Mouse (Mus musculus) neural tube, embryonic 15.5 days (tissue): ENCODE results near the gene Tcf25. TPM values are rescaled to one million over a fixed set of nuclear protein-coding genes. Genes with fewer than 3 reads are reported as not detected.
A peak's percentile ranks its signal among the peaks of the same experiment; 100 is the strongest.
"Not testable (repeated sequence)": the region's sequence is repeated elsewhere in the genome, so short reads cannot be mapped to it uniquely, and the experiment has no call there.

Source experiments
- ATAC-seq: fragments of 200-750 bp; cut with Nextera tagmentation; 2 replicates; pipeline ENCODE4 v1.8.0; 2017; ENCODE audit warnings: mild to moderate bottlenecking, moderate TSS enrichment, moderate library complexity; ENCODE audit not compliant: low FRiP score
- H3K27ac ChIP-seq: fragments of 300-500 bp; sonication (generic); replicated peaks from 2 replicates; pipeline ENCODE4 v1.5.1; 2015; ENCODE audit warnings: mild to moderate bottlenecking, inconsistent platforms
- H3K27me3 ChIP-seq: fragments of 300-500 bp; sonication (generic); replicated peaks from 2 replicates; pipeline ENCODE4 v1.6.1; 2015; ENCODE audit warnings: inconsistent platforms
- H3K36me3 ChIP-seq: fragments of 300-500 bp; sonication (generic); 2 replicates; pipeline ENCODE4 v1.6.1; 2015; ENCODE audit warnings: inconsistent platforms
- H3K4me1 ChIP-seq: fragments of 300-500 bp; sonication (generic); 2 replicates; pipeline ENCODE4 v1.6.1; 2015; ENCODE audit warnings: inconsistent platforms
- H3K4me2 ChIP-seq: fragments of 300-500 bp; sonication (generic); 2 replicates; pipeline ENCODE4 v1.6.1; 2015; ENCODE audit warnings: inconsistent platforms, mild to moderate bottlenecking, moderate library complexity
- H3K4me3 ChIP-seq: fragments of 300-500 bp; sonication (generic); replicated peaks from 2 replicates; pipeline ENCODE4 v1.5.1; 2015; ENCODE audit warnings: mild to moderate bottlenecking, inconsistent platforms
- H3K9ac ChIP-seq: fragments of 300-500 bp; sonication (generic); replicated peaks from 2 replicates; pipeline ENCODE4 v1.6.1; 2015; ENCODE audit warnings: mild to moderate bottlenecking, inconsistent platforms
- H3K9me3 ChIP-seq: fragments of 300-500 bp; sonication (generic); replicated peaks from 2 replicates; pipeline ENCODE4 v1.6.1; 2016; ENCODE audit warnings: inconsistent platforms
- WGBS: fragments of 180-500 bp; shearing (Covaris S2); methylation state at CpG from one replicate; pipeline ENCODE4 v1.1.7; 2015; ENCODE audit warnings: mixed read lengths; 5-methylcytosine and 5-hydroxymethylcytosine counted together
- polyA plus RNA-seq: library from polyadenylated mRNA; unstranded; fragments of >200 nt; fragmentation: Nextera tagmentation; extraction: Ambion mirVana; gene quantifications from 2 replicates; pipeline ENCODE4 v1.2.1, GENCODE M21; 2015

Tcf25 gene
- polyA plus RNA-seq, 1 experiment from 2014 or later: 390 TPM

GRCm38 (mm10) chr8:123411781-123412327 is 38.3 kb downstream of the Tcf25 start:
- Histone ChIP-seq H3K9me3 (no peaks in the 10 kb centered on the region), H3K4me1 (peaks cover 38% of the 10 kb centered on the region), H3K9ac (peak overlapping the region; percentile 96), H3K4me3 (peak overlapping the region; percentile 78), H3K27ac (peak overlapping the region; percentile 97), H3K36me3 (no peaks in the 10 kb centered on the region), H3K27me3 (no peaks in the 10 kb centered on the region), H3K4me2 (peak overlapping the region; percentile 82)
- ATAC-seq: peak; percentile 60
- 2% methylated on average over 16 of the region's 16 CpGs for WGBS

- no peaks in the 10 kb centered on the region for H3K27me3 ChIP-seq
- peaks cover under 1% of the 10 kb centered on the region; the same call in 1 of the 2 replicates for H3K36me3 ChIP-seq
- peak overlapping the region; percentile 97 for H3K27ac ChIP-seq
- H3K4me2 ChIP-seq: peak overlapping the region; percentile 82
- peak overlapping the region; percentile 78 for H3K4me3 ChIP-seq
- H3K9ac ChIP-seq: peak overlapping the region; percentile 96
- no peak for ATAC-seq
- H3K9me3 ChIP-seq: no peaks in the 10 kb centered on the region
- peaks cover 42% of the 10 kb centered on the region for H3K4me1 ChIP-seq
- 0% methylated on average over 12 of the region's 12 CpGs for WGBS
Observed at GRCm38 (mm10) chr8:123412560-123413170, 39.1 kb downstream of the Tcf25 start.

- Histone ChIP-seq H3K9me3 (no peaks in the 10 kb centered on the region), H3K4me2 (peak overlapping the region; percentile 82), H3K27me3 (no peaks in the 10 kb centered on the region), H3K4me1 (peaks cover 38% of the 10 kb centered on the region), H3K4me3 (peak overlapping the region; percentile 78), H3K36me3 (peaks cover 16% of the 10 kb centered on the region), H3K9ac (peak overlapping the region; percentile 96), H3K27ac (peak overlapping the region; percentile 62)
- no peak for ATAC-seq
- 10% methylated on average over 9 of the region's 9 CpGs for WGBS
Observed at GRCm38 (mm10) chr8:123414255-123414654, 40.7 kb downstream of the Tcf25 start.

GRCm38 (mm10) chr8:123414997-123415696 is 41.6 kb downstream of the Tcf25 start:
- H3K4me2 ChIP-seq: peak overlapping the region; percentile 82
- H3K36me3 ChIP-seq: peaks cover 25% of the 10 kb centered on the region
- not testable (repeated sequence) for H3K27me3 ChIP-seq, H3K9ac ChIP-seq, ATAC-seq, H3K27ac ChIP-seq, H3K9me3 ChIP-seq
- WGBS: 73% methylated on average over 5 of the region's 5 CpGs
- H3K4me3 ChIP-seq: peak overlapping the region; percentile 78
- peaks cover 29% of the 10 kb centered on the region for H3K4me1 ChIP-seq

- no peak for ATAC-seq
- H3K9me3 ChIP-seq: no peaks in the 10 kb centered on the region
- WGBS: 84% methylated on average over 8 of the region's 8 CpGs
- no peaks in the 10 kb centered on the region for H3K27me3 ChIP-seq
- peak overlapping the region; percentile 82 for H3K4me2 ChIP-seq
- peaks cover 26% of the 10 kb centered on the region for H3K4me1 ChIP-seq
- H3K36me3 ChIP-seq: peaks cover 36% of the 10 kb centered on the region
- H3K9ac ChIP-seq: no peak overlapping the region
- H3K4me3 ChIP-seq: peak overlapping the region; percentile 13; the same call in 1 of the 2 replicates
- no peak overlapping the region for H3K27ac ChIP-seq
Observed at GRCm38 (mm10) chr8:123415967-123416943, 42.7 kb downstream of the Tcf25 start.

GRCm38 (mm10) chr8:123416944-123417555 is 43.5 kb downstream of the Tcf25 start:
- 73% methylated on average over 8 of the region's 8 CpGs for WGBS
- Histone ChIP-seq H3K4me1 (peaks cover 31% of the 10 kb centered on the region), H3K27ac (no peak overlapping the region), H3K36me3 (peaks cover 40% of the 10 kb centered on the region), H3K4me3 (no peak overlapping the region), H3K9ac (no peak overlapping the region), H3K27me3 (no peaks in the 10 kb centered on the region), H3K9me3 (no peaks in the 10 kb centered on the region), H3K4me2 (peak overlapping the region; percentile 82)
- no peak for ATAC-seq

- Histone ChIP-seq H3K27ac (no peak overlapping the region), H3K4me3 (no peak overlapping the region), H3K4me2 (no peak overlapping the region), H3K27me3 (no peaks in the 10 kb centered on the region), H3K36me3 (peaks cover 49% of the 10 kb centered on the region), H3K9me3 (no peaks in the 10 kb centered on the region), H3K9ac (no peak overlapping the region), H3K4me1 (peaks cover 39% of the 10 kb centered on the region)
- 86% methylated on average over 4 of the region's 4 CpGs for WGBS
- ATAC-seq: no peak
Observed at GRCm38 (mm10) chr8:123419711-123420110, 46.2 kb downstream of the Tcf25 start.

- Histone ChIP-seq H3K4me3 (no peak overlapping the region), H3K36me3 (peaks cover 49% of the 10 kb centered on the region), H3K27ac (no peak overlapping the region), H3K4me1 (peaks cover 33% of the 10 kb centered on the region), H3K27me3 (no peaks in the 10 kb centered on the region), H3K9me3 (no peaks in the 10 kb centered on the region), H3K4me2 (no peak overlapping the region), H3K9ac (no peak overlapping the region)
- ATAC-seq: 0 out of 2 replicates have a peak, but pooled peaks have one; percentile 9
- WGBS: 92% methylated on average over 34 of the region's 34 CpGs
Observed at GRCm38 (mm10) chr8:123420525-123421281, 47.1 kb downstream of the Tcf25 start.

GRCm38 (mm10) chr8:123421325-123421724 is 47.8 kb downstream of the Tcf25 start:
- H3K36me3 ChIP-seq: peaks cover 49% of the 10 kb centered on the region
- H3K4me1 ChIP-seq: peaks cover 28% of the 10 kb centered on the region
- no peak overlapping the region for H3K4me2 ChIP-seq
- H3K4me3 ChIP-seq: no peak overlapping the region
- no peak overlapping the region for H3K27ac ChIP-seq
- WGBS: 92% methylated on average over 19 of the region's 19 CpGs
- H3K9me3 ChIP-seq: no peaks in the 10 kb centered on the region
- ATAC-seq: no peak
- no peaks in the 10 kb centered on the region for H3K27me3 ChIP-seq
- H3K9ac ChIP-seq: no peak overlapping the region

GRCm38 (mm10) chr8:123422056-123422780 is 48.7 kb downstream of the Tcf25 start:
- no peaks in the 10 kb centered on the region for H3K9me3 ChIP-seq
- no peaks in the 10 kb centered on the region for H3K27me3 ChIP-seq
- no peak overlapping the region; the same call in 1 of the 2 replicates for H3K27ac ChIP-seq
- peak; percentile 49; the same call in 1 of the 2 replicates for ATAC-seq
- H3K4me3 ChIP-seq: no peak overlapping the region; the same call in 1 of the 2 replicates
- whole genome bisulfite sequencing: 20% methylated on average over 17 of the region's 17 CpGs
- peak overlapping the region; percentile 42 for H3K4me2 ChIP-seq
- H3K36me3 ChIP-seq: peaks cover 49% of the 10 kb centered on the region
- H3K4me1 ChIP-seq: peaks cover 19% of the 10 kb centered on the region
- no peak overlapping the region for H3K9ac ChIP-seq
